Mouse (Mus musculus) ES-E14 (cell line): ENCODE data around the gene Mfap2.

Experiments used
- CHD2 ChIP-seq: IDR thresholded peaks from 2 replicates; pipeline ENCODE4 v1.6.1; 2014; ENCODE audit warnings: mild to moderate bottlenecking, low read depth, low read length, inconsistent platforms
- MAFK ChIP-seq: IDR thresholded peaks from 2 replicates; pipeline ENCODE4 v1.6.1; 2014; ENCODE audit warnings: mild to moderate bottlenecking, low read depth, low read length, inconsistent platforms; ENCODE audit not compliant: insufficient read depth
- ZC3H11A ChIP-seq: IDR thresholded peaks from 2 replicates; pipeline ENCODE4 v1.6.1; 2012; ENCODE audit warnings: low read depth, mild to moderate bottlenecking, inconsistent platforms, low read length, borderline replicate concordance
- ZNF384 ChIP-seq: IDR thresholded peaks from 2 replicates; pipeline ENCODE4 v1.6.1; 2012; ENCODE audit warnings: low read depth, low read length, inconsistent platforms

GRCm38 (mm10) chr4:140983442-140983841, 26.8 kb upstream of the Mfap2 start:
- no peak for TF ChIP-seq MAFK
- TF ChIP-seq ZNF384: no peak
- no peak for TF ChIP-seq ZC3H11A
- no peak for TF ChIP-seq CHD2
